Mouse (Mus musculus) myocyte (in vitro differentiated cells): ENCODE measurements around the gene Olfr551.
"Not testable (repeated sequence)": the region's sequence is repeated elsewhere in the genome, so short reads cannot be mapped to it uniquely, and the experiment has no call there.

Experiments used
- CEBPB ChIP-seq: IDR thresholded peaks from 2 replicates; pipeline ENCODE4 v1.6.1; 2011; ENCODE audit warnings: mild to moderate bottlenecking, moderate library complexity; ENCODE audit not compliant: poor library complexity, insufficient read depth, severe bottlenecking
- MAX ChIP-seq: IDR thresholded peaks from one replicate; pipeline ENCODE4 v1.6.1; 2011; ENCODE audit warnings: low read depth, mild to moderate bottlenecking, control low read depth
- MYOD1 ChIP-seq, 3 experiments: IDR thresholded peaks; one replicate each; pipeline ENCODE4 v1.6.1; 2011; ENCODE audit warnings: control low read depth in 2 of 3, low read depth in 2 of 3, mild to moderate bottlenecking in 2 of 3, moderate library complexity in 1 of 3; ENCODE audit not compliant: insufficient read length in 2 of 3, control insufficient read depth in 1 of 3
- POLR2A ChIP-seq: IDR thresholded peaks from one replicate; pipeline ENCODE4 v1.6.1; 2011; ENCODE audit warnings: low read depth, mild to moderate bottlenecking, control low read depth, moderate library complexity; ENCODE audit not compliant: insufficient read length
- POLR2AphosphoS2 ChIP-seq: IDR thresholded peaks from one replicate; pipeline ENCODE4 v1.6.1; 2011; ENCODE audit warnings: low read depth, control low read depth; ENCODE audit not compliant: insufficient read length
- REST ChIP-seq: IDR thresholded peaks from one replicate; pipeline ENCODE4 v1.6.1; 2011; ENCODE audit warnings: mild to moderate bottlenecking, control low read depth, moderate library complexity; ENCODE audit not compliant: insufficient read depth, insufficient read length
- SRF ChIP-seq: IDR thresholded peaks from one replicate; pipeline ENCODE4 v1.6.1; 2011; ENCODE audit warnings: low read depth; ENCODE audit not compliant: control insufficient read depth, insufficient read length
- TCF12 ChIP-seq: IDR thresholded peaks from one replicate; pipeline ENCODE4 v1.6.1; 2011; ENCODE audit warnings: mild to moderate bottlenecking, control low read depth; ENCODE audit not compliant: poor library complexity, insufficient read depth, severe bottlenecking
- TCF3 ChIP-seq: IDR thresholded peaks from one replicate; pipeline ENCODE4 v1.6.1; 2011; ENCODE audit warnings: low read depth, control low read depth; ENCODE audit not compliant: insufficient read length

DNA sequence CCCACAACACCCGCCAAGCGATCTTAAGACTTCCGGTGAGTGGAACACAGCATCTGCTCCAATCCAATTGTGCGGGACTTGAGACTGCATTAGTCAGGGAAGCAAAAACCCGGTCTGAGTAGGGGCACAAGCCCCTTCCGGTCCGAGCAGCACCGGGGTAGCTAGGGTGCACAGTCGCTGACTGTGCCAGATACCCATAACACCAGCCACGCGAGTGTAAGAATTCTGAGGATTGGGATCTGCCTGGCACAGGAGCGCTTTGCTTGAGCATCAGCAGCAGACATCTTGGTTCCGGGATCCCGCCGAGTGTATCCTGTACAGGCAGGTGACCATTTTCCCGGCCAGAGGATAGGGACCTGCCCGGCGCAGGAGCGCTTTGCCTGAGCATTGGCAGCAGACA, 28.7 kb upstream of the Olfr551 start:
- not testable (repeated sequence) for TF ChIP-seq POLR2A; SRF; CEBPB; POLR2AphosphoS2; MAX; REST; TCF12; MYOD1 (IDR thresholded peaks at IDR 0.05; ENCODE audit: control insufficient read depth in 1 of 3, insufficient read length in 2 of 3, low read depth in 2 of 3); TCF3
